Mouse (Mus musculus) hindbrain, embryonic 16.5 days (tissue): ENCODE measurements around the gene Pgpep1l. TPM values are rescaled to one million over a fixed set of nuclear protein-coding genes. Genes with fewer than 3 reads are reported as not detected.

Experiments
- ATAC-seq: fragments of 200-750 bp; cut with Nextera tagmentation; 2 replicates; pipeline ENCODE4 v1.8.0; 2017; ENCODE audit warnings: moderate TSS enrichment, moderate library complexity
- H3K27ac ChIP-seq: fragments of 300-500 bp; sonication (generic); 2 replicates; pipeline ENCODE4 v1.5.1; 2014; ENCODE audit warnings: low read depth, mild to moderate bottlenecking, control low read depth, low read length, moderate library complexity
- H3K27me3 ChIP-seq: fragments of 300-500 bp; sonication (generic); replicated peaks from 2 replicates; pipeline ENCODE4 v1.6.1; 2014; ENCODE audit warnings: low read length; ENCODE audit not compliant: control insufficient read depth, insufficient read depth
- H3K36me3 ChIP-seq: fragments of 300-500 bp; sonication (generic); 2 replicates; pipeline ENCODE4 v1.6.1; 2014; ENCODE audit warnings: mild to moderate bottlenecking, low read length, moderate library complexity, mixed read lengths; ENCODE audit not compliant: control insufficient read depth, insufficient read depth
- H3K4me1 ChIP-seq: fragments of 300-500 bp; sonication (generic); 2 replicates; pipeline ENCODE4 v1.6.1; 2014; ENCODE audit warnings: low read depth, low read length; ENCODE audit not compliant: control insufficient read depth, insufficient read depth
- H3K4me2 ChIP-seq: fragments of 300-500 bp; sonication (generic); 2 replicates; pipeline ENCODE4 v1.6.1; 2014; ENCODE audit warnings: mild to moderate bottlenecking, low read length, control low read depth, moderate library complexity
- H3K4me3 ChIP-seq: fragments of 300-500 bp; sonication (generic); 2 replicates; pipeline ENCODE4 v1.5.1; 2014; ENCODE audit warnings: mild to moderate bottlenecking, low read length, control low read depth, moderate library complexity
- H3K9ac ChIP-seq: fragments of 300-500 bp; sonication (generic); 2 replicates; pipeline ENCODE4 v1.6.1; 2014; ENCODE audit warnings: low read depth, mild to moderate bottlenecking, control low read depth, low read length, moderate library complexity
- H3K9me3 ChIP-seq: fragments of 300-500 bp; sonication (generic); 2 replicates; pipeline ENCODE4 v1.6.1; 2014; ENCODE audit warnings: mild to moderate bottlenecking, low read length, moderate library complexity; ENCODE audit not compliant: control insufficient read depth
- WGBS: fragments of 180-500 bp; shearing (Covaris S2); extraction: QIAGEN DNeasy Blood & Tissue Kit; methylation state at CpG from one replicate; pipeline ENCODE4 v1.1.7; 2014; 5-methylcytosine and 5-hydroxymethylcytosine counted together
- polyA plus RNA-seq: library from polyadenylated mRNA; unstranded; fragments of >200 nt; fragmentation: Nextera tagmentation; extraction: Ambion mirVana; gene quantifications from 2 replicates; pipeline ENCODE4 v1.2.1, GENCODE M21; 2015

Gene Pgpep1l
- polyA plus RNA-seq, 1 experiment from 2014 or later, result not detected

- H3K36me3 ChIP-seq, result no peaks in the 10 kb centered on the region; the same call in 1 of the 2 replicates
- no peak overlapping the region for H3K4me2 ChIP-seq
- H3K27me3 ChIP-seq, result no peaks in the 10 kb centered on the region
- no peak overlapping the region for H3K4me3 ChIP-seq
- 79% methylated on average over 5 of the region's 5 CpGs for WGBS
- ATAC-seq, result no peak
- no peak overlapping the region for H3K9ac ChIP-seq
- H3K4me1 ChIP-seq, result peaks cover 8% of the 10 kb centered on the region
- no peaks in the 10 kb centered on the region for H3K9me3 ChIP-seq
- H3K27ac ChIP-seq, result no peak overlapping the region
Observed at GRCm38 (mm10) chr7:68232521-68232920, 31.5 kb downstream of the Pgpep1l start.

DNA sequence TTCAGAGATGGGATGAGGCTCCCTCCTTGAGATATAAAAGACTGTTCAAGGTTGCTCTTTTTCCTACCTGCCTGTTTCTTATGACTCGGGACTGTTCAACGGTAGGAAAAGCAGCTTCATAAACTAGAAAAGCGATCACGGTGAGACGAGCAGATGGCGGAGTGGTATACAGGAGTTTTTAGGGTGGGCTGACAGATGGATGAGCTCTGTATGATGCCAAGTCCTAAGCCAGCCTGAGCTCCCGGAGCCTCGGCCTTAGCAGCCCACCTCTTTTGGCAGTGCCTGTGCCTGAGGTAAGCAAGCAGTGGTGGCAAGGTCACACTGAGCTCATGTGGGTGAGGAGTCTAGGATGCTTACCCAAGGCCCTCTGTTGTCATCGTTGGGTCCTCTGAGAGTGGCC is 33.2 kb downstream of the Pgpep1l start:
- Histone ChIP-seq H3K4me3 (no peak overlapping the region), H3K9me3 (no peaks in the 10 kb centered on the region), H3K27ac (peak overlapping the region; percentile 39; the same call in 1 of the 2 replicates), H3K4me1 (peaks cover 8% of the 10 kb centered on the region), H3K9ac (no peak overlapping the region), H3K27me3 (no peaks in the 10 kb centered on the region), H3K4me2 (no peak overlapping the region), H3K36me3 (no peaks in the 10 kb centered on the region; the same call in 1 of the 2 replicates)
- ATAC-seq, result peak; percentile 48; the same call in 1 of the 2 replicates
- 72% methylated on average over 9 of the region's 9 CpGs for WGBS

DNA sequence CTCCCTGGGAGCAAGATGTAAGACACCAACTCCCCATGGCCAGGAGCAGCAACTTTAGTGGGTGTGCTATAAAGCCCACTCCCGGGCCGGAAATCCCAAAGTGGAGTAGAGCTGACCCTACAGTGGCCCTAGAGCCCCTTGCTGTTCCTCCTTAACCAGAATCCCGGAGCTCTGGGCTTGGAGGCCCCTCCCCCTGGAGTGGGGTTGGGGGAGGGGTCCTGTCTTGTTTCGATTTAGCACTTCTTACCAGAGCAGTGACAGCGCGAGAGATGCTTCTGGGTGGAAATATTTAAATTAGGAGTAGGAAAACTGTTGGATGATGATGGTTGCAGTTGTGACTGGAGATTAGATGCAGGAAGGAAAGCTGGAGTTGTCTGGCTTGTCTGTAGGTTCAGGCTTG is 35.5 kb downstream of the Pgpep1l start:
- H3K4me3 ChIP-seq, result no peak overlapping the region
- H3K9me3 ChIP-seq, result no peaks in the 10 kb centered on the region
- no peak overlapping the region for H3K9ac ChIP-seq
- 44% methylated on average over 6 of the region's 6 CpGs for WGBS
- no peaks in the 10 kb centered on the region for H3K27me3 ChIP-seq
- H3K36me3 ChIP-seq, result no peaks in the 10 kb centered on the region; the same call in 1 of the 2 replicates
- no peak overlapping the region for H3K27ac ChIP-seq
- H3K4me2 ChIP-seq, result no peak overlapping the region
- no peak for ATAC-seq
- H3K4me1 ChIP-seq, result peaks cover 5% of the 10 kb centered on the region

- no peak overlapping the region for H3K9ac ChIP-seq
- H3K27ac ChIP-seq, result no peak overlapping the region
- H3K4me3 ChIP-seq, result no peak overlapping the region
- H3K36me3 ChIP-seq, result no peaks in the 10 kb centered on the region; the same call in 1 of the 2 replicates
- no peaks in the 10 kb centered on the region for H3K9me3 ChIP-seq
- no peak for ATAC-seq
- peaks cover 8% of the 10 kb centered on the region for H3K4me1 ChIP-seq
- no peak overlapping the region for H3K4me2 ChIP-seq
- 86% methylated on average over 4 of the region's 4 CpGs for WGBS
- H3K27me3 ChIP-seq, result no peaks in the 10 kb centered on the region
Observed at GRCm38 (mm10) chr7:68227621-68228020, 36.4 kb downstream of the Pgpep1l start.

GRCm38 (mm10) chr7:68227021-68227420 is 37.0 kb downstream of the Pgpep1l start:
- Histone ChIP-seq H3K27ac (no peak overlapping the region), H3K9me3 (no peaks in the 10 kb centered on the region), H3K4me1 (peaks cover 6% of the 10 kb centered on the region), H3K4me2 (no peak overlapping the region), H3K9ac (no peak overlapping the region), H3K36me3 (no peaks in the 10 kb centered on the region; the same call in 1 of the 2 replicates), H3K4me3 (no peak overlapping the region), H3K27me3 (no peaks in the 10 kb centered on the region)
- ATAC-seq, result no peak
- 79% methylated on average over 11 of the region's 11 CpGs for WGBS

DNA sequence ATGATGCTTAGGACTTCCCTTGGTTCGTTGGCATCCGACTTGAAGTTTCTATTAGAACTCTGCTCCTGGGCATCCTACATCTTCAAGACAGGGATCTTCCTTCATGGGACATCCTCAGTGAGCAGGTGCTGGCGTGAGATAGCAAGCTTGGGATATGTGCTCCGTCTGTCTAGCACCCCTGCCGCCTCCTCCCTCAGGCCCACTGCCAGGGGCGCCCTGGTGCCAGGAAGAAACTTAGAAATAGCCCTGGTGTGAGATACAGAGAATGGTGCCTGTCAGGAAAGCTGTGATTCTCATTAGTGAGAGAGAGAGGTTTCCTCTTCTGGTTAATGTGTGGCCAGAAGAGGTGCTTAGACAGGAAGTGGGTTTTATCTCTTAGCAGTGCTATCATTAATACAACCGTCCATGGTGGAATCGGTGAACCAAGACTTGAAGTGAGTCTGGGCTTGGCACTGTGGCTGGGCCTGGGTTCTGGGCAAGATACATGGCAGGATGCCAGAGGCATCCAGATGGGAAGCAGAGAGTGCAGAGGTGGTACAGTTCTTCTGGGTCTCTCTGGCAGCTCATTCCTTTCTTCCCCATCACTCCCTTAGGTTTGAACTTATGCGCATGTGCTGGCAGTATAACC is 38.5 kb downstream of the Pgpep1l start:
- no peak overlapping the region for H3K4me2 ChIP-seq
- ATAC-seq, result no peak
- WGBS, result 78% methylated on average over 9 of the region's 9 CpGs
- H3K9me3 ChIP-seq, result no peaks in the 10 kb centered on the region
- no peak overlapping the region for H3K9ac ChIP-seq
- H3K4me1 ChIP-seq, result peaks cover 6% of the 10 kb centered on the region
- H3K4me3 ChIP-seq, result no peak overlapping the region
- no peaks in the 10 kb centered on the region for H3K36me3 ChIP-seq
- H3K27me3 ChIP-seq, result no peaks in the 10 kb centered on the region
- H3K27ac ChIP-seq, result no peak overlapping the region

- ATAC-seq, result no peak
- H3K27ac ChIP-seq, result no peak overlapping the region
Observed at GRCm38 (mm10) chr7:68224006-68224405, 40.0 kb downstream of the Pgpep1l start.

GRCm38 (mm10) chr7:68223356-68223808 is 40.7 kb downstream of the Pgpep1l start:
- Histone ChIP-seq H3K9me3 (no peaks in the 10 kb centered on the region), H3K27me3 (no peaks in the 10 kb centered on the region), H3K4me2 (no peak overlapping the region), H3K27ac (peak overlapping the region; percentile 75), H3K4me3 (no peak overlapping the region), H3K36me3 (peaks cover 11% of the 10 kb centered on the region), H3K9ac (no peak overlapping the region), H3K4me1 (peaks cover 6% of the 10 kb centered on the region)
- WGBS, result 44% methylated on average over 13 of the region's 13 CpGs
- ATAC-seq, result peak; percentile 51

More at GRCm38 (mm10) chr7:68224006-68224405, 40.0 kb downstream of the Pgpep1l start:
- no peak overlapping the region for H3K9ac ChIP-seq
- H3K4me1 ChIP-seq, result peaks cover 6% of the 10 kb centered on the region
- no peaks in the 10 kb centered on the region for H3K27me3 ChIP-seq
- peaks cover 5% of the 10 kb centered on the region for H3K36me3 ChIP-seq
- H3K4me2 ChIP-seq, result no peak overlapping the region
- WGBS, result 89% methylated on average over 5 of the region's 5 CpGs
- no peak overlapping the region for H3K4me3 ChIP-seq
- no peaks in the 10 kb centered on the region for H3K9me3 ChIP-seq

- Histone ChIP-seq H3K27ac (0 out of 2 replicates have a peak overlapping the region, but pooled peaks have one; percentile 14), H3K27me3 (no peaks in the 10 kb centered on the region), H3K4me1 (peaks cover 4% of the 10 kb centered on the region; the same call in 1 of the 2 replicates), H3K4me2 (no peak overlapping the region), H3K9me3 (no peaks in the 10 kb centered on the region), H3K36me3 (peaks cover 14% of the 10 kb centered on the region), H3K9ac (no peak overlapping the region), H3K4me3 (no peak overlapping the region)
- 73% methylated on average over 9 of the region's 9 CpGs for WGBS
- ATAC-seq, result peak; percentile 49
Observed at GRCm38 (mm10) chr7:68221677-68222230, 42.3 kb downstream of the Pgpep1l start.
